Mouse (Mus musculus): ENCODE measurements at regions not wholly inside any gene's neighbourhood (a gene's known extent, or its start where the extent isn't known, plus 50 kb on each side); places are given as distances from the start of the nearest gene placed in this dataset.
"Not testable (repeated sequence)": the region's sequence is repeated elsewhere in the genome, so short reads cannot be mapped to it uniquely, and the experiment has no call there.

DNA sequence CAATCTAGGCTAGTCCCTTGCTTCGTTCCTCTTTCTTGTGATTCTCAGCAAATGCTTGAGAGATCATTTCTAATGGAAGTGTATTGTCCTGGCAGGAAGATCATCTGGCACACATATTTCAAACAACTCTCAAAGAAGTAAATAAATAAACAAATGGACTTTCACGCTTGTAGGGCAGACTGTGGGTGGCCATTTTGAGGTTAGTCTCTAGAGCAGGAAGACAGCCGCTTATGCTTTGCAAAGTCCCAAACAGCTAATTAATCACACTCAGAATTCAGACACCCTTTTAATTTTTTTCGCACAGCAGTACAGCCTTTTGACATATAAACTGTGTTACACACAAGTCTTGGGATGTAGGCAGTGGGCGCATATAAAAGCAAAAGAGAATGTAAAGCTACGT is 451.1 kb downstream of the Gm11232 start:
- no peaks in the 10 kb centered on the region for H3K36me3 ChIP-seq (ENCODE audit: control insufficient read depth, insufficient read depth, low read length)
- no peak overlapping the region for H3K9ac ChIP-seq (ENCODE audit: low read length)
- no peaks in the 10 kb centered on the region for H3K4me1 ChIP-seq (ENCODE audit: control insufficient read depth, insufficient read depth, low read length)
- WGBS = 82% methylated on average over 6 of the region's 6 CpGs
- H3K27me3 ChIP-seq (ENCODE audit: control insufficient read depth, insufficient read depth, low read length) = no peaks in the 10 kb centered on the region
- no peak overlapping the region for H3K27ac ChIP-seq (ENCODE audit: low read depth, low read length)
- no peak for DNase-seq (ENCODE audit: low spot score, missing footprints)
- no peak overlapping the region for H3K4me2 ChIP-seq
- ATAC-seq (ENCODE audit: low FRiP score) = no peak
- H3K9me3 ChIP-seq (ENCODE audit: control insufficient read depth, low read length) = no peaks in the 10 kb centered on the region
- H3K4me3 ChIP-seq (ENCODE audit: low read depth, low read length) = no peak overlapping the region

DNA sequence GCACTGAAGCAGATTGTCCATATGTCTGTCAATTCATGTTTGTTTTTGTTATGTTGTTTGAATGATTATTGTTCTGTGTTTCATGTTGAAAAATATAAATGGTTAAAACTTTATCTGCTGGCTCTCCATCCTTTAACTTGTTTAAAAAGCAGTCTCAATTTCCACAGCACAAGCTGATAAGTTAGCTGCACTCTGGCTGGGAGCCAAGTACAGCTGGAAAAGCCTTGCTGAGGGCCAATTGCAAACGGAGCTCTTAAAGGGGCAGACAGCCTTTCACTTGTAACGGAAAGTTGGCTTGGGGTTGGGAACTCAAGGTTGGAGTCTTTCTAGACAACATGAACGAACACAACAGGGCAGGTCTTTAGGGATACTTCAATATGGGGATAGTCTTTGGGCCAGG is 462.0 kb downstream of the Gm11232 start:
- not testable (repeated sequence) for H3K9me3 ChIP-seq (ENCODE audit: control insufficient read depth, low read length); H3K4me2 ChIP-seq; H3K27ac ChIP-seq (ENCODE audit: low read depth, low read length); H3K27me3 ChIP-seq (ENCODE audit: control insufficient read depth, insufficient read depth, low read length); H3K4me3 ChIP-seq (ENCODE audit: low read depth, low read length); DNase-seq (ENCODE audit: low spot score, missing footprints); H3K36me3 ChIP-seq (ENCODE audit: control insufficient read depth, insufficient read depth, low read length); H3K9ac ChIP-seq (ENCODE audit: low read length); H3K4me1 ChIP-seq (ENCODE audit: control insufficient read depth, insufficient read depth, low read length); ATAC-seq (ENCODE audit: low FRiP score)
- WGBS = 76% methylated on average over 3 of the region's 3 CpGs

- H3K27me3 ChIP-seq (ENCODE audit: control insufficient read depth, insufficient read depth, low read length) = no peaks in the 10 kb centered on the region
- ATAC-seq (ENCODE audit: low FRiP score) (no peak), DNase-seq (ENCODE audit: low spot score, missing footprints) (no peak)
- H3K4me3 ChIP-seq (ENCODE audit: low read depth, low read length) = no peak overlapping the region
- no peak overlapping the region for H3K9ac ChIP-seq (ENCODE audit: low read length)
- no peak overlapping the region for H3K27ac ChIP-seq (ENCODE audit: low read depth, low read length)
- peaks cover 9% of the 10 kb centered on the region; the same call in 1 of the 2 replicates for H3K9me3 ChIP-seq (ENCODE audit: control insufficient read depth, low read length)
- 87% methylated on average over 10 of the region's 10 CpGs for WGBS
- H3K4me1 ChIP-seq (ENCODE audit: control insufficient read depth, insufficient read depth, low read length) = no peaks in the 10 kb centered on the region
- H3K4me2 ChIP-seq = no peak overlapping the region
- no peaks in the 10 kb centered on the region for H3K36me3 ChIP-seq (ENCODE audit: control insufficient read depth, insufficient read depth, low read length)
These were observed 466.0 kb downstream of the Gm11232 start for GRCm38 (mm10) chr4:71291741-71292149.

DNA sequence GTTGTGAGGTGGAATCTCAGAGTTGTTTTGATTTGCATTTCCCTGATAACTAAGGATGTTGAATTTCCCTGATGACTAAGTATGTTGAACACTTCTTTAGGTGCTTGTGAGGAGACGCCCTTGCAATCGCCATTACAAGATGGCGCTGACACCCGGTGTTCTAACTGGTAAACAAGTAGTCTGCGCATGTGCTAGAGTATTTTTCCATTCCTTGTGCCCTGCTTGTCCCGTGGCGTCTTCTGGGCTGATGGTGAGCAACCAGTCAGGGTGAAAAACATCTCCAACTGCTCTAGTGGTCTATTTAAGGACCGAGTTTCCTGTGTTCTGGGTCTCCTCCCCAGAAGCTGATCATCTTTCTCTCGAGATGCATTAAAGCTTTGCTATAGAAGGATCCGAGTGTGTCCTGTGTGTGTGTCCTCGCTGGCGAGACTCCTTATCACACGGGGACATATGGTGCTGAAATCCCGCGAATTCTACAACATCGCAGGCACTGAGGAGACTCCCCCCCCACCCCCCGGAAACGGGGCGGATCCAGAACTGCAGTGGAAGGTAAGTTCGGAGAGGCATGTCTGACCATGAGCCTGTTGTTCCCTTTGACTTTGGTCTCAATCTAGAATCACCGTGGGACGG is 466.5 kb downstream of the Gm11232 start:
- H3K4me1 ChIP-seq (ENCODE audit: control insufficient read depth, insufficient read depth, low read length); H3K27ac ChIP-seq (ENCODE audit: low read depth, low read length); ATAC-seq (ENCODE audit: low FRiP score); H3K4me2 ChIP-seq; H3K9ac ChIP-seq (ENCODE audit: low read length); DNase-seq (ENCODE audit: low spot score, missing footprints); H3K27me3 ChIP-seq (ENCODE audit: control insufficient read depth, insufficient read depth, low read length); H3K9me3 ChIP-seq (ENCODE audit: control insufficient read depth, low read length); H3K4me3 ChIP-seq (ENCODE audit: low read depth, low read length); H3K36me3 ChIP-seq (ENCODE audit: control insufficient read depth, insufficient read depth, low read length): not testable (repeated sequence)
- 95% methylated on average over 22 of the region's 22 CpGs for WGBS

- H3K9ac ChIP-seq (ENCODE audit: low read length) = no peak overlapping the region
- no peaks in the 10 kb centered on the region for H3K4me1 ChIP-seq (ENCODE audit: control insufficient read depth, insufficient read depth, low read length)
- no peak overlapping the region for H3K4me3 ChIP-seq (ENCODE audit: low read depth, low read length)
- H3K4me2 ChIP-seq = no peak overlapping the region
- H3K27me3 ChIP-seq (ENCODE audit: control insufficient read depth, insufficient read depth, low read length) = no peaks in the 10 kb centered on the region
- H3K36me3 ChIP-seq (ENCODE audit: control insufficient read depth, insufficient read depth, low read length) = no peaks in the 10 kb centered on the region
- 89% methylated on average over 1 of the region's 1 CpGs for WGBS
- ATAC-seq (ENCODE audit: low FRiP score) = no peak
- no peak for DNase-seq (ENCODE audit: low spot score, missing footprints)
- H3K9me3 ChIP-seq (ENCODE audit: control insufficient read depth, low read length) = peaks cover 5% of the 10 kb centered on the region; the same call in 1 of the 2 replicates
- H3K27ac ChIP-seq (ENCODE audit: low read depth, low read length) = no peak overlapping the region
These were observed 474.6 kb downstream of the Gm11232 start for GRCm38 (mm10) chr4:71283147-71283546.

DNA sequence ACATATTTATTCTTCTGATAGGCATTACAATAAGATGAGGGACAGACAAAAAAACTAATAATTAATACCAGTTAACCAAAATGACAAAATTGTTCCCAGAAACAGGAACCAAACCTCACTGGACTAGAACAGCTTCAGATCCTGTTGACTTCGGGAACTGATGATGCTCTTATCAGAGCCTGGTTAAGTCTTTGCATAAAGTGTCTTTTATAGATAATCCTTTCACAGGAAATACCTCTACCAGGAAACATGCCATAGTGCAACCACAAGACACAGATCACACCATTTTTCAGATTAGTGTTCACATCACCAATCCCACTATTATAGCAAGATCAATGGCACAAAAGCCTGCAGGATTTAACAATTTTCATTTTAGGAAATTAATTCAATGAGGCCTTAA is 478.1 kb downstream of the Gm11232 start:
- no peak for ATAC-seq (ENCODE audit: low FRiP score)
- H3K9ac ChIP-seq (ENCODE audit: low read length) = no peak overlapping the region

DNA sequence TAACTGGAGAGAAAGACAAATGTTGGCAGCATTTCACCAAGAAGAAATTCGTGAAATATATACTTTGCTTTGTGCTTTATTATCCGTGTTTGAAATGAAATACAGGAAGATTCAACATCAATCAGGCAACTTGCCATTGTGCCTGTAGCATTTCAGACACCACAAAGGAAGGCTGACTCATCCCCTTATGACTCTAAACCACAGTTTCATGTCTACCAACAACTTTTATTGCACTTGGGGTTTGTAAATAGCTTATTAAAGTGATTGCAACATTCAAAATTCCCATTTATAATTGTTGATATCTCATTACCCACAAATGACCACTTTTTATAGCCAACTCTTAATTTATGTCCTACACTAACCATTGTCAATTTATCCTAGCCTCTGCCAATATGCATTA is 497.9 kb downstream of the Gm11232 start:
- H3K27ac ChIP-seq (ENCODE audit: low read depth, low read length) = no peak overlapping the region
- no peak overlapping the region for H3K9ac ChIP-seq (ENCODE audit: low read length)
- no peak for ATAC-seq (ENCODE audit: low FRiP score)
- WGBS = 78% methylated on average over 2 of the region's 2 CpGs
- no peaks in the 10 kb centered on the region for H3K4me1 ChIP-seq (ENCODE audit: control insufficient read depth, insufficient read depth, low read length)
- DNase-seq (ENCODE audit: low spot score, missing footprints) = no peak
- no peaks in the 10 kb centered on the region for H3K9me3 ChIP-seq (ENCODE audit: control insufficient read depth, low read length)
- H3K36me3 ChIP-seq (ENCODE audit: control insufficient read depth, insufficient read depth, low read length) = no peaks in the 10 kb centered on the region
- no peaks in the 10 kb centered on the region for H3K27me3 ChIP-seq (ENCODE audit: control insufficient read depth, insufficient read depth, low read length)
- H3K4me3 ChIP-seq (ENCODE audit: low read depth, low read length) = no peak overlapping the region
- H3K4me2 ChIP-seq = no peak overlapping the region

More for the DNA sequence above, 478.1 kb downstream of the Gm11232 start:
- H3K4me1 ChIP-seq (ENCODE audit: control insufficient read depth, insufficient read depth, low read length) = no peaks in the 10 kb centered on the region
- H3K9me3 ChIP-seq (ENCODE audit: control insufficient read depth, low read length) = no peaks in the 10 kb centered on the region
- no peak overlapping the region for H3K4me2 ChIP-seq
- no peak overlapping the region for H3K27ac ChIP-seq (ENCODE audit: low read depth, low read length)
- H3K27me3 ChIP-seq (ENCODE audit: control insufficient read depth, insufficient read depth, low read length) = no peaks in the 10 kb centered on the region
- 82% methylated on average over 1 of the region's 1 CpGs for WGBS
- H3K4me3 ChIP-seq (ENCODE audit: low read depth, low read length) = no peak overlapping the region
- no peaks in the 10 kb centered on the region for H3K36me3 ChIP-seq (ENCODE audit: control insufficient read depth, insufficient read depth, low read length)
- DNase-seq (ENCODE audit: low spot score, missing footprints) = no peak

DNA sequence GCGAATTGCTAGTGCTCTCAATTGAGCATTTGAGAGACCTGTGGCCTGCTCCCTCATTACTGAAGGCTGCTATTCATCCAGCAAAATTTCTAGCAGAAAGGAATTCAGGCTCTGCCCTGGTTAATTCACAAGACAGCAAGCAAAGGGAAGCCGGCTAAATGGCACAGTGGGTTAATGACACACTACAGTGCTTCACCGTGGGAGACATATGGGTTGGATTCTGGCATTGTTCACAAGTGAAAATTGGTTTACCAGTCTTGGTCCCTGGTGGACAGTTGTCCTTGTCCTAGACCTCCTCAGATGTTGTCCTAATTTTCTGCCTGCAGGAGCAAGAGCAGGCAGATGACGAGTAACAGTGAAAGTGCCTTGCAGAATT is 527.3 kb downstream of the Gm11232 start:
- whole genome bisulfite sequencing = 14% methylated on average over 4 of the region's 4 CpGs
- peak overlapping the region; percentile 69 for H3K27ac ChIP-seq (ENCODE audit: low read depth, low read length)

GRCm38 (mm10) chr4:71229796-71230496 is 527.8 kb downstream of the Gm11232 start:
- no peak overlapping the region for H3K4me3 ChIP-seq (ENCODE audit: low read depth, low read length)
- H3K4me2 ChIP-seq = no peak overlapping the region

More for the DNA sequence above, 527.3 kb downstream of the Gm11232 start:
- H3K9ac ChIP-seq (ENCODE audit: low read length) = no peak overlapping the region
- H3K36me3 ChIP-seq (ENCODE audit: control insufficient read depth, insufficient read depth, low read length) = no peaks in the 10 kb centered on the region
- no peak overlapping the region for H3K4me2 ChIP-seq
- H3K4me1 ChIP-seq (ENCODE audit: control insufficient read depth, insufficient read depth, low read length) = peaks cover 8% of the 10 kb centered on the region; the same call in 1 of the 2 replicates
- no peaks in the 10 kb centered on the region for H3K27me3 ChIP-seq (ENCODE audit: control insufficient read depth, insufficient read depth, low read length)
- H3K9me3 ChIP-seq (ENCODE audit: control insufficient read depth, low read length) = no peaks in the 10 kb centered on the region
- no peak overlapping the region for H3K4me3 ChIP-seq (ENCODE audit: low read depth, low read length)
- ATAC-seq (ENCODE audit: low FRiP score) (peak; percentile 86), DNase-seq (ENCODE audit: low spot score, missing footprints) (peak; percentile 88)

More at GRCm38 (mm10) chr4:71229796-71230496, 527.8 kb downstream of the Gm11232 start:
- peaks cover 8% of the 10 kb centered on the region; the same call in 1 of the 2 replicates for H3K4me1 ChIP-seq (ENCODE audit: control insufficient read depth, insufficient read depth, low read length)
- DNase-seq (ENCODE audit: low spot score, missing footprints) (peak; percentile 85), ATAC-seq (ENCODE audit: low FRiP score) (peak; percentile 84)
- no peak overlapping the region for H3K9ac ChIP-seq (ENCODE audit: low read length)
- no peaks in the 10 kb centered on the region for H3K27me3 ChIP-seq (ENCODE audit: control insufficient read depth, insufficient read depth, low read length)
- no peaks in the 10 kb centered on the region for H3K9me3 ChIP-seq (ENCODE audit: control insufficient read depth, low read length)
- H3K27ac ChIP-seq (ENCODE audit: low read depth, low read length) = peak overlapping the region; percentile 40
- no peaks in the 10 kb centered on the region for H3K36me3 ChIP-seq (ENCODE audit: control insufficient read depth, insufficient read depth, low read length)
- WGBS = 51% methylated on average over 3 of the region's 3 CpGs

All from midbrain, embryonic 11.5 days (tissue).